Mouse (Mus musculus) heart, adult 9 months (tissue): ENCODE data around the gene Wbp1.
A peak's percentile ranks its signal among the peaks of the same experiment; 100 is the strongest.
"Not testable (repeated sequence)": the region's sequence is repeated elsewhere in the genome, so short reads cannot be mapped to it uniquely, and the experiment has no call there.

Source experiments
- DNase-seq, 2 experiments: peaks; one replicate each; pipeline ENCODE4 v3.0.0; 2022; ENCODE audit warnings: low spot score in 2 of 2

The Wbp1 gene

GRCm38 (mm10) chr6:83120930-83121862 is at the start of gene Wbp1:
Gene Wbp1, minus strand, starts transcription at chr6:83121559.
- peak; percentile 99 to 100 for DNase-seq

- DNase-seq: no peak
These were observed 49.7 kb upstream of the Wbp1 start for GRCm38 (mm10) chr6:83171063-83171462.

GRCm38 (mm10) chr6:83169872-83170271 is 48.5 kb upstream of the Wbp1 start:
- no peak for DNase-seq

GRCm38 (mm10) chr6:83166243-83166630 is 44.9 kb upstream of the Wbp1 start:
- DNase-seq: no peak

GRCm38 (mm10) chr6:83165607-83166242 is 44.4 kb upstream of the Wbp1 start, which contains the start of gene Dctn1:
Gene Dctn1, plus strand, starts transcription at chr6:83165920.
- peak; percentile 91 to 95 for DNase-seq

DNA sequence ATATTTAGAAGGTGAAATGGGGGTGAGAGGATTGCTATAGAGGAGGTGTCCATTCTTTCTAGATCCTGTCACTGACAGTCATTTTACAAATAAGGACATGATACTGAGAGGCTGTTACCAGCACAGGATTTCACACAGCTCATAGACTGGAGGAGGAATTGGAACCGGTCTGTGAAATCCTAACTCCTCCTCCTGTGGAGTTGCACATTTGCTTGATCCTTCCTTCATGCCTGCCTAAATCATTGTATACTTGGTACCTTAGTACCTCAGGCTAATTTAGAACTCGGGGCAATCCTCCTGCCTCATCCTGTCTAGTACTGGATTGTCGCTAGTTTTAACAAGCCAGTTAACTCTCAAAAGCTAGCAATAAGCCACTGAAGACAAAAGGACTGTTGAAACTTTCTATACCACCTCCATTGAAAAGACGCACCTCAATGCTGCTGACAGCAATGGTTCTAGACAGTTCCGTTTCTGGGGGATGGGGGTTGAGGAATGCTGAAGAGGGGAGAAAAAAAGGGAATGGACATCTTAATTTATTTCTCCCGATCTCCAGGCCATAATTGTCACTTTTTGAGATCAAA is 43.8 kb upstream of the Wbp1 start:
- DNase-seq: no peak

DNA sequence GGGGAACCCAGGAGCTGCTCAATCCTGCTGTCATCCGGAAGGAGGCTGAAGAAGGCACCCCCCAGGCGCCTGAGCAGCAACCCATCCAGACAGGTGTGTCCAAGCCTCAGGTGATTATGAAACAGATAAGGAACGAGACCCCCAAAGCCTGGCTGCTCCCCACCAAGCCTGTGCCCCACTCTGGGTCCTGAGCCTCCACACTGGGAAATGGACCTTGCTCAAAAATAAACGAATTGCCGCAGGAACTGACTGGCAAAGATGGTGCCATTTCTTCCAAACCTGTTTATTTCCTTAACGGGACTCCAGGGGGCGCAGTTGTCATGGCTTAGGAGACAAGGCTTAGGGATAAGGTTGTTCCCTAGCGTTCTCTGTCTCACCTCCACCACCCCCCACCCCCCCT is 41.3 kb upstream of the Wbp1 start:
- peak in 1 of 2 experiments; percentile 47 for DNase-seq

GRCm38 (mm10) chr6:83161921-83162641 is 40.7 kb upstream of the Wbp1 start:
- peak in 1 of 2 experiments; percentile 36 for DNase-seq

DNA sequence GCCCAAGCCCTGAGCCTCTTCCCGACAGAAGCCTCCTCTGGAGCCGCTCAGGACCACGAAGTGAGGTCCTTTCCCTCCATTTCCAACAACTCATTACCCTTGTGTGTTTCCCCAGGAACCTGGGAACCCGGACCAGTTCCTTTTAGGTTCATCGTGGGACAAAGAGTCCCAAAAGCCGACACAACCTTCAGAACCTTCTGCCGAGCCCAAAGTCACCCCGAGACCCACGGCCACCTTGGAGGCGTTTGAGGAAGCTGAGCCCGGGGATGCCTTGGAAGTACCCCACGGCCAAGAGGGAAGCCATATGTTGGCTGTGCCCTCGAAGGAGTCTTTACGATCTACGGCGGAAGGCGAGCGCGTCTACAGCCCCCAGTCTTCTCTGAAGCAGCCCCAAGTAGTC is 40.1 kb upstream of the Wbp1 start:
- no peak for DNase-seq

GRCm38 (mm10) chr6:83159456-83159855 is 38.1 kb upstream of the Wbp1 start:
- DNase-seq: not testable (repeated sequence)

GRCm38 (mm10) chr6:83156259-83156684 is 34.9 kb upstream of the Wbp1 start, which contains the start of the genes Wdr54 and 1700003E16Rik:
Gene Wdr54, minus strand, starts transcription at chr6:83156397.
Gene 1700003E16Rik, plus strand, starts transcription at chr6:83156404.
- DNase-seq: peak; percentile 35 to 43

- no peak for DNase-seq
These were observed 34.3 kb upstream of the Wbp1 start for GRCm38 (mm10) chr6:83155552-83156238.

DNA sequence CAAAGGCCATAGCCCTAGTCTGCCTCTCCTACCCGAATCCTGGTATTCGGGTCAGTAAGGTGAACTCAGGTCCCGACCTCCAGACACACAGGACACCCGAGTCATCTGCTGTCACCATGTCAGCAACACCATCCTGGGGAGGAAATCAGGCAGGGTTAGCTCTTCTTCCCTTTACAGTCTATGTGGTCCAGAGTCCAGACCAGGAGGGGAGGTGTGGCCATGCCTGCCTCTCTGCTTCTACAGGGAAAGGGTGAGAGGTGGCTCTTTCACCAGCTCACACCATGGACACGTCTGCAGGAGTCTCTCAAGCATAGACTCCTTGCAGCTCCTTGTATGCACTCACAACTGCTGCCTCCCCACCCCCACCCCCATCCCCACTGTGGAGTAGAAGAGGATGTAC is 32.1 kb upstream of the Wbp1 start:
- no peak for DNase-seq

- DNase-seq: no peak
These were observed 31.7 kb upstream of the Wbp1 start for GRCm38 (mm10) chr6:83153038-83153437.

GRCm38 (mm10) chr6:83151721-83152120 is 30.4 kb upstream of the Wbp1 start:
- no peak for DNase-seq

DNA sequence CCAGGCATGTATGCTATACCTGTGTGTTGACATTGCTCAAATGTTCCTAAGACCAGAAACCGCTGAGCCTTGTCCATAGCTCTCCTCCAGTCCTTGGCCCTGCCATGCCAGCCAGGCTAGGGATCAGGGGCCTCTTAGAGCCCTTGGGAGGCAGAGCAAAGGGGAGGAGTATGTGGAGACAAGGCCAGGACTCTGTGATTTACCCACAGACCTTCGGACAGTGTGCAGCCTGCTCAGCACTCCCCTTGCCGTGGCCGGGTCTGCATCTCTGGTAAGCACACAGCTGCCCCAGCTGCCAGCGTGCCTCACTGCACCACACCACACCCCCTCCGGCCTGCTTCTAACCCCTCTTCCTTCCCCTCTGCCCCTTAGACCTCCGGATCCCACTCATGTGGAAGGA is 25.9 kb upstream of the Wbp1 start:
- DNase-seq: no peak

- no peak for DNase-seq
These were observed 24.4 kb upstream of the Wbp1 start for GRCm38 (mm10) chr6:83145805-83146204.

DNA sequence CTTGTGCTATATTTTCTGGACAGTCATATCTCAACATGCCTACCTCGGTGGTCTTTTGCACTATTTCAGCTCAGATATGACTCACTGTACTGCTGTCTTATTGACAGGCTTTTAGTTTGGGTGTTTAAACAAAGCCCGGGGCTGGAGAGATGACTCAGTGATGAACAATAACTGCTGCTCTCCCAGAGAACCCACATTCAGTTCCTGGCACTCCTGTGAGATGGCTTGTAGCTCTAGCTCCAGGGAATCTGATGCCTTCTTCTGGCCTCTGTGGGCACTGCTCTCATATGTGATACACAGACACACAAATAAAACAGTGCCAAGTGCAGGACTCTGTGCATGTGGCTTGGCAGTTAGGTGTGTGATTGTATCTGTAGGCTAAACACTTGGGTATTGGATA is 23.9 kb upstream of the Wbp1 start:
- DNase-seq: no peak

- DNase-seq: no peak
These were observed 21.5 kb upstream of the Wbp1 start for GRCm38 (mm10) chr6:83142886-83143285.

DNA sequence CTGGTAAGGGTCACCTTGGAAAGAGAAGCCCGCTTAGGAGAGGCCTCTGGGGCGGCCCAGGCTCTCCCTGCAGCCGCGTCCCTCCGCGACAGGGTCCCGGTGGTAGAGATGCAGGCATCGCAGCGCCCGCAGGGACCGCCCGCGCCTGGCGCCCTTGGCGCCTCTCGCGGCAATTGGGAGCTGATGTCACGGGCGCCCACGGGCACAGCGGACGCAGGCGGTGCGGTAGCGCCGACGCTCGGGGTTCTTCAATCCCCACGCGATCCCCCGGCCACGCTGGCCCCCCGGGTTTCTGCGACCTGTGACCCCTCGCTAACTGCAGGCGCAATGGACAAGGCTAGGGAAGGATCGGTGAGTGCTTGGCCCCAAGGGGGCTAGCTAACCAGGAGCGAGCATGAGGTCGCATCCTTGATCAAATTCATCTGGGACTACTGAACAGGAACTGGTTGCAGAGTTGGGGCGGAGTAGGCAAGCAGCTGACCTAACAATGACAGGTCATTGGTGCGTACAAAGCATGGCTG is 20.9 kb upstream of the Wbp1 start:
- peak in 1 of 2 experiments; percentile 56 for DNase-seq

DNA sequence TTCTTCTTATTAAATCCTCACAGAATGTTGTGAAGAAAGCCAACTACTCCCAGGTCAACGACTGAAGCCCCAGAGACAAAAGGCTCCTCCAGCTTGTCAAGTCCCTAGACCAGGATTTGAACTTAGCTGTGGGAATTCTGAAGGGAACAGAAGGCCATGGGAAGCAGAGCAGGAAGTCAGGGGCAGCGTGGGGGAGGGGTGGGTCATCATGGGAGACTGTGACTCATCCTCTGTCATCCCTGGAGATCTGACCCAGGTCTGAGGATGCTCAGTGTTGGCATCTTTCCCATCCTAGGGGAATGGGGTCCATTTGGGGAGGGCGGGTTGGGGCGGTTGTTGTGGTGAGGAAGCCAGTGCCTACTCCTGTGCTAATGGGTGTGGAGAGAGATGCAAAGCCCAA is 20.3 kb upstream of the Wbp1 start:
- no peak for DNase-seq
